Mouse (Mus musculus) heart, postnatal 0 days (tissue): ENCODE measurements at regions not wholly inside any gene's neighbourhood (a gene's known extent, or its start where the extent isn't known, plus 50 kb on each side); places are given as distances from the start of the nearest gene placed in this dataset.

ENCODE experiments used
- ATAC-seq: fragments of 200-750 bp; cut with Nextera tagmentation; 2 replicates; pipeline ENCODE4 v1.8.0; 2017; ENCODE audit warnings: low read depth, moderate number of reproducible peaks, moderate library complexity; ENCODE audit not compliant: insufficient read depth
- DNase-seq: peaks from one replicate; pipeline ENCODE4 v3.0.0-alpha.2; 2016; ENCODE audit warnings: low spot score
- H3K27ac ChIP-seq: fragments of 300-500 bp; sonication (generic); 2 replicates; pipeline ENCODE4 v1.5.1; 2014; ENCODE audit warnings: low read depth, mild to moderate bottlenecking
- H3K27me3 ChIP-seq: fragments of 300-500 bp; sonication (generic); 2 replicates; pipeline ENCODE4 v1.6.1; 2014; ENCODE audit warnings: low read length, mixed read lengths; ENCODE audit not compliant: control insufficient read depth, insufficient read depth
- H3K36me3 ChIP-seq: fragments of 300-500 bp; sonication (generic); replicated peaks from 2 replicates; pipeline ENCODE4 v1.6.1; 2014; ENCODE audit warnings: low read length, mixed read lengths; ENCODE audit not compliant: control insufficient read depth, insufficient read depth
- H3K4me1 ChIP-seq: fragments of 300-500 bp; sonication (generic); 2 replicates; pipeline ENCODE4 v1.6.1; 2014; ENCODE audit warnings: antibody characterized with exemption; ENCODE audit not compliant: control insufficient read depth, insufficient read depth
- H3K4me2 ChIP-seq: fragments of 300-500 bp; sonication (generic); 2 replicates; pipeline ENCODE4 v1.6.1; 2014; ENCODE audit warnings: low read depth, mild to moderate bottlenecking, low read length, moderate library complexity
- H3K4me3 ChIP-seq: fragments of 300-500 bp; sonication (generic); 2 replicates; pipeline ENCODE4 v1.5.1; 2014; ENCODE audit warnings: low read depth, low read length
- H3K9ac ChIP-seq: fragments of 300-500 bp; sonication (generic); replicated peaks from 2 replicates; pipeline ENCODE4 v1.6.1; 2014; ENCODE audit warnings: low read depth, low read length, mixed read lengths
- H3K9me3 ChIP-seq: fragments of 300-500 bp; sonication (generic); replicated peaks from 2 replicates; pipeline ENCODE4 v1.6.1; 2016; ENCODE audit warnings: low read length; ENCODE audit not compliant: control insufficient read depth
- CTCF ChIP-seq: IDR thresholded peaks from 2 replicates; pipeline ENCODE4 v1.5.1; 2016; ENCODE audit warnings: antibody characterized with exemption, control low read depth, low read depth
- EP300 ChIP-seq: IDR thresholded peaks from 2 replicates; pipeline ENCODE4 v1.6.1; 2016; ENCODE audit warnings: antibody characterized with exemption, low read depth
- WGBS: fragments of 180-500 bp; shearing (Covaris S2); extraction: QIAGEN DNeasy Blood & Tissue Kit; methylation state at CpG from one replicate; pipeline ENCODE4 v1.1.7; 2014; 5-methylcytosine and 5-hydroxymethylcytosine counted together

GRCm38 (mm10) chr12:43963973-43964372 is 246.2 kb downstream of the Dnajb9 start:
- ATAC-seq = no peak
- H3K36me3 ChIP-seq = no peaks in the 10 kb centered on the region
- H3K4me2 ChIP-seq = no peak overlapping the region

DNA sequence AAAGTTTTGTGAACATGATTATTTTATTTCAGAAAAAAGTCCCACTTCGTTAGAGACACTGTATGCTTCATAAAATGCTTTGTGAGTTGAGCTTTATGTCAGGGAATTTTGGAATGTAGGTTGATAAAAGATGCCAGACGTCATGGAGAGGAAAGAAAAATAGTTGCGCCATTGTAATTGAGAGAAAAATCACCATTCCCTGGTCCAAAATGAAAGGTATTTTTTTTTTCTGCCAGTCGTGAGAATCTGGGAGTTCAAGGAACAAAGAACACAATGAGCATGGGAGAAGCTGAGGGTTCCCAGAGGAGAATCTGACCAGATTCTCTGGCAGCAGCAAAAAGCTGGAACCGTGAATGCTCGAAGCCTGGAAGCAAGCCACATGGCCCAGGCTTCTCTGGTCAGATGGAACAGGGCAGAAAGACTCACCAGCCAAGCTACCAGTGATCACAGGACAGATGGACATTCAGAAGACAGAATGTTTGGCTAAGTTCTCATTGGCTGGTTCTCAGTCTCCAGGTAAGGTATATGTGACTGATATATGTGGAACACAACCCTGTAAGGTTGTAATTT is 247.5 kb downstream of the Dnajb9 start:
- no peak for ATAC-seq
- Histone ChIP-seq H3K9me3 (0 out of 2 replicates have a peak, but pooled peaks cover 6% of the 10 kb centered on the region), H3K27ac (no peak overlapping the region), H3K4me2 (no peak overlapping the region), H3K27me3 (no peaks in the 10 kb centered on the region), H3K4me3 (no peak overlapping the region), H3K4me1 (no peaks in the 10 kb centered on the region), H3K36me3 (no peaks in the 10 kb centered on the region), H3K9ac (no peak overlapping the region)
- TF ChIP-seq CTCF (no peak), EP300 (no peak)
- DNase-seq = no peak
- 68% methylated on average over 6 of the region's 6 CpGs for WGBS

More at GRCm38 (mm10) chr12:43963973-43964372, 246.2 kb downstream of the Dnajb9 start:
- no peak for DNase-seq
- Histone ChIP-seq H3K4me1 (no peaks in the 10 kb centered on the region), H3K9ac (no peak overlapping the region), H3K9me3 (0 out of 2 replicates have a peak, but pooled peaks cover 6% of the 10 kb centered on the region), H3K4me3 (no peak overlapping the region), H3K27me3 (no peaks in the 10 kb centered on the region), H3K27ac (no peak overlapping the region)
- TF ChIP-seq EP300 (no peak), CTCF (no peak)
- 40% methylated on average over 1 of the region's 1 CpGs for WGBS

DNA sequence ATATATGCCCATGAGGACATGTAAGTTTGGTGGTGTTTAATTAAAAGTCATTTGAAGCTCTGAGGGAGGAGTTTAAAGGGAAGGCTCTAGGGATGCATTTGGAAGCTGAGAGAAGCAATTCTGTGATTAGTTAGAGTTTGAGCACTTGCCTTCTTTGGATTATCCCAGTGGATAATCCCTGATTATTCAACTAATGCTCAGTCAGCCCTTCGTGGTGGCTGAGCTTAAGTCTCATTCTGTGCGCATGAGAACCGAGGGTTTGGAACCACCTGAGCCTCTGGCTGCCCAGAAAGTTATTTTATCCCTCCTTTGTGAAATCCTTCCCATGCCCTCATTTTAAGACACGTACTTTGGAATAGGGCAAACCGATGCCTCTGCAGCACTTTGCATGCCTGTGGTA is 285.9 kb downstream of the Dnajb9 start:
- Histone ChIP-seq H3K9ac (no peak overlapping the region), H3K36me3 (no peaks in the 10 kb centered on the region), H3K27me3 (no peaks in the 10 kb centered on the region), H3K9me3 (no peaks in the 10 kb centered on the region), H3K27ac (no peak overlapping the region), H3K4me1 (no peaks in the 10 kb centered on the region), H3K4me2 (no peak overlapping the region), H3K4me3 (no peak overlapping the region)
- TF ChIP-seq CTCF (no peak), EP300 (no peak)
- WGBS = 61% methylated on average over 5 of the region's 5 CpGs
- DNase-seq = no peak
- no peak for ATAC-seq

DNA sequence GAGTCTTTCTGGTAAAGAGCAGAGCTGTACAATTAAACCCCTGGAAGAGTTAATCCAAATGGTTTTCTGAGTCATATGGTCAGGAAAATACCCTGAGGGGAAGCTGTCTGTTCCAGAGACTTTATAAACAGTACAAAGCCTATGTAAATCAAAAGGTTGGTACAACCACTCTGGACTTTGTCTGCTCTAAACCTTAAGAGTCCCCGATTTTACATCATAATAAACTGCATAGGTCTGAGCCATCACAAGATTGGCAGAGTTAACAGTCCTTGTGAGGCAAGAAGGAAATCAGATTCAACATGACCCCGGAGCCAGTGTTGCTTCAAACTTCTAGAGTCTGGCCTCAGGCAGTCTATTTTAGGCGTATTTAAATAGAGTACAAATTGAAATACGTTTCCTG is 289.7 kb downstream of the Dnajb9 start:
- Histone ChIP-seq H3K27ac (no peak overlapping the region), H3K4me3 (no peak overlapping the region), H3K4me2 (no peak overlapping the region), H3K9ac (no peak overlapping the region), H3K9me3 (no peaks in the 10 kb centered on the region), H3K4me1 (no peaks in the 10 kb centered on the region), H3K36me3 (no peaks in the 10 kb centered on the region), H3K27me3 (no peaks in the 10 kb centered on the region)
- no peak for TF ChIP-seq EP300
- ATAC-seq (no peak), DNase-seq (no peak)
- WGBS = 61% methylated on average over 4 of the region's 4 CpGs

- TF ChIP-seq EP300 (no peak), CTCF (no peak)
- Histone ChIP-seq H3K4me3 (no peak overlapping the region), H3K9me3 (no peaks in the 10 kb centered on the region), H3K36me3 (no peaks in the 10 kb centered on the region), H3K27me3 (no peaks in the 10 kb centered on the region), H3K9ac (no peak overlapping the region), H3K4me1 (no peaks in the 10 kb centered on the region), H3K27ac (no peak overlapping the region), H3K4me2 (no peak overlapping the region)
- 73% methylated on average over 3 of the region's 3 CpGs for WGBS
- DNase-seq = no peak
- no peak for ATAC-seq
Observed at GRCm38 (mm10) chr12:43919114-43919513, 291.0 kb downstream of the Dnajb9 start.

- DNase-seq (no peak), ATAC-seq (no peak)
- Histone ChIP-seq H3K9ac (no peak overlapping the region), H3K4me2 (no peak overlapping the region), H3K27ac (no peak overlapping the region), H3K4me1 (no peaks in the 10 kb centered on the region), H3K9me3 (no peaks in the 10 kb centered on the region), H3K27me3 (no peaks in the 10 kb centered on the region), H3K36me3 (no peaks in the 10 kb centered on the region), H3K4me3 (no peak overlapping the region)
- no peak for TF ChIP-seq EP300
- no peak for TF ChIP-seq CTCF
Observed at GRCm38 (mm10) chr12:43916779-43917178, 293.3 kb downstream of the Dnajb9 start.
